Mouse (Mus musculus): ENCODE results near the gene Cyp8b1.

Cyp8b1 gene

GRCm38 (mm10) chr9:121891301-121891700 lies 24.8 kb downstream of the Cyp8b1 start:
- in situ Hi-C loops (cut with MboI, MseI), result no loop called here

GRCm38 (mm10) chr9:121890441-121890941 lies 25.6 kb downstream of the Cyp8b1 start:
- in situ Hi-C loops (cut with MboI, MseI), result no loop called here

DNA sequence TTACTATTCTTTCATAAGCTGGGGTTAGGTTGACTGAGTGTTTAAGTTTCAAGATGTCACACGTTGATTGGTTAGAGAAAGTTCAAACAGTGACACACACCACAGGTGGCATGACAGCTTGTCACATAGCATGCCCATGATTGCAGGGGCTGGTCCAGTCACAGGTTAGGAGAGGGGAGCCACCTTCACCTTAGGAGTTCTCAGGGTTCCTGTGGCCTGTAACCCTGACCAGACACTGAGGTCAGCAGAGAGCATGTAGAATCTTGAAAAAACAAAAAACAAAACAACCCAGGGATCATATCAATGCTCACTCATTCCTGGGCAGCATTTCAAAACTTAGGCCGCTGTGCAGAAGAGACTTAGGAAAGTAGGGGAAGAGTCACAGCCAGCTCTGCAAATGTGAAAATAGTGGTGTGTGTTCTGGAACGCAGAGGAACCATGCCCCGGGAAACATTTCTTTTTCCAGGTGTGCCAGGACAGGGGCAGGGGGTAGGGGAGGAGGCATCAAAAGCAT lies 26.1 kb downstream of the Cyp8b1 start:
- in situ Hi-C loops (cut with MboI, MseI), result no loop called here

DNA sequence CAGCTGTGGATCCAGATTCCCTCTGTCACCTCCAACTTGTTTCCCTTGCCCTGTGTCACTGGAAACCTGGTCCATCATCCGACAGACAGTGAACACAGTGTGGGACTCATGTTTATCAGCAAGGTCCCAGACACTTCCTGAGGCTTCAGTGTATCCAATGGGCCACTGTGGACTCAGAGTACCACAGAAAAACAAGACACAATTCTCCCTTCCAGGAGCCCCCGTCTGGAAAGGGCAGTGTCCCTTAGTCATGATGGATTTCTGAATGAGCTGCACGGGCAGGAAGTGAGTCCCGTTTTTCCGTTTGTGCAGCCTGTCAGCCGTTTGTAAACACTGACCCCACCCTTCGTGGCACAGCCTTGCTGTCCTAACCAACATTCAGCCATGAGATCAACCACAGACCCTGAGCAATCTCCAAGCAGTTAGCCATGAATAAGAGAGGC lies 34.1 kb downstream of the Cyp8b1 start:
- in situ Hi-C loops (cut with MboI, MseI), result no loop called here

GRCm38 (mm10) chr9:121881301-121881700 lies 34.8 kb downstream of the Cyp8b1 start:
- in situ Hi-C loops (cut with MboI, MseI), result no loop called here

GRCm38 (mm10) chr9:121880840-121881239 lies 35.3 kb downstream of the Cyp8b1 start:
- in situ Hi-C loops (cut with MboI, MseI), result no loop called here

DNA sequence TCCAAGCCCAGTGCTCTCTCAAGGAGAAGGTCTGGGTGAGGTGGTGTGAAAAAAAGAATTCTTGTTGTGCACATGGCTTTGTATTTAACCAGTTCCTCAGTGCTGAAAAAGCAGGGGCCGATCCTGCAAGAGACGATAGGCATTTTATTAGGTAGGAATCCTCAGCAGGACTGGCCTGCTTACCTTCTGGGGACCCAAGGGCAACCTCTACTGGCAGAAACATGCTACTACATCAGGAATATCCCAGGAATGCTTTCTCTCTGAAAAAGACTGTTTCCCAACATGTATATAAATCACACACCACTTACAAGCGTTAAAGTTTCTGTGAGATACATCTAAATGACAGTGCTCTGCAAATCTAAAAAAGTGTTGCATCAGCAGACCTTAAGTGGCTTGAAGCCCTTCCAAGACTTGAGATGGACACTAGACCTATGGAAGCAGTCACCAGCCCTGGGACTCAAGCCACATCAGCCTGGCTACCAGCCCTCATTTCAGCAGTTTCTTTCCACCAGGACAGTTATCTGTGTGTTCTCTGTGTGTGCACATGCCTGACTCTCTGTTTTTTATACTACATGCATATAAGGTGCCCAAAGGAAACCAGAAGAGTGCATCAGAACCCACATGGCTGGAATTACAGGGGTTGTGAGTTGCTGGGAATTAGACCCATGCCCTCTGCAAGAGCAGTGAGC lies 38.9 kb downstream of the Cyp8b1 start:
- in situ Hi-C loops (cut with MboI, MseI), result no loop called here

DNA sequence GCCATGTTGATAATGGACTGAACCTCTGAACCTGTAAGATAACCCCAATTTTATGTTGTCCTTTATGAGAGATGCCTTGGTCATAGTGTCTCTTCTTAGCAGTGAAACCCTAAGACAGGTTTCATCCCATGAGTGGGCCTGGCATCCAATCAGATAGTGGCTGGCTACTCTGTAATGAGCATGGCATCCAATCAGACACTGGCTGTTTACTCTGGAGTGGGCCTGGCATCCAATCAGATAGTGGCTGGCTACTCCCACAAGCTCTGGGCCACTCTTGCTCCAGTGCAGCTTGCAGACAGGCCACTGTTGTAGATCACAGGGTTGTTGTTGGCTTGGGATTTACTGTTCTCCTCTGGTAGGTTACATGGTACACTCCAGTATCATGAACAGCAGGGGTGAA lies 42.5 kb downstream of the Cyp8b1 start:
- in situ Hi-C loops (cut with MboI, MseI), result loop anchor here in 1 of 2 experiments (25.0 kb wide), 1 partner anchor 1739 kb away; no protein-coding TSS in a partner anchor

DNA sequence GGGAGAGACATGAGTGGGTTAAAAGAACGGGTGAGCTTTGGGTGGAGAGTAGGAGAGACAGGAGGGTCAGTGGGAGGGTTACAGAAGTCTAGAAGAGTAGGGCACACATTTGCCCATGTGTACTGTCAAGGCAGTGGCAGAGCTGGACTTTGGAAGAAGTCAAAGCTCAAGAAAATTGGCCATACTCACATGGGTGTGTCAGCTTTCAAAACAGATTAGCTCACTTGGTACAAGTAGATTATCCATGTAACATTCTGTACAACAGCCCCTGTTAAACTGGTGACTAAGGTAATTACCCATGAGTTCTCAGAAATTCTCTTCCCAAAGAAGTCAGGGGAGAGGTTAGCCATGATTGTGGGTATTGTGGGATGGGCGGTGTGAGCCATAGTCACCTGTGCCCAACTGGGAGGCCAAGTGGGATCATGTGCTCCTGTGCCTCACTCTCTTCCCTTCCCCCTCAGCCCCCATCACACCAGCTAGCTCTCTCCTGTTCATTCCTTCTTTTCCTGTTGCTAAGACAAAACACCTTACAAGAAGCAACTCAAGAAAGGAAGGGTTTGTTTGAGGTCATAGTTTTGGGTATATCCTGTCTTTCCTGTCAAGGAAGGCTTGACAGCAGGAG lies 43.9 kb downstream of the Cyp8b1 start:
- in situ Hi-C loops (cut with MboI, MseI), result loop anchor here in 1 of 2 experiments (25.0 kb wide), 1 partner anchor 1740 kb away; no protein-coding TSS in a partner anchor

DNA sequence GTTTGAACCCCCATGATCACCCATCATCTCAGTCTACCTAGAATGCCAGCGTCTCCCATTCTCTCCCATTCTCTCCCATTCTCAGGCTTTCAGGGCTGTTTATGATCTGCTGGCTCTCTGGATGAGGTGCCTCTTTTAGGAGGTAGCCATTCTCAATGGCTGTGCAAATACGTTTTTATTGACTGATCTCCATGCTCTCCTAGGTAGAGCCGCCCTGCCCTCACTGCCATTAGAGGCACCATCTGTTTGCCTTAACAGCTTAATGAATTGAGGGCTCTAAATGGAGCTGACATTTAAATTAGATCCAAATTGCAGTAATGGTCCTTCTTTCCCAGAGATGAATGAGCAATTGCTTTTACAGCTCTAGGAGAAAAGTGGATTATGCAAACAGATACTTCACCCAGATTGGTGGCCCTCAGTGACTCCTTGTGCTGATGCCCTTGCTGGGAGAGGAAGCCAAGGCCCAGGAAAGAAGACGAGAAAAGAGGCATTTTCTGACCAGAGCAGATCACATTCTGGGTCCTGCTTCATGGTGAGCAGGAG lies 46.1 kb downstream of the Cyp8b1 start:
- in situ Hi-C loops (cut with MboI, MseI), result loop anchor here in 1 of 2 experiments (25.0 kb wide), 1 partner anchor 1742 kb away; no protein-coding TSS in a partner anchor

DNA sequence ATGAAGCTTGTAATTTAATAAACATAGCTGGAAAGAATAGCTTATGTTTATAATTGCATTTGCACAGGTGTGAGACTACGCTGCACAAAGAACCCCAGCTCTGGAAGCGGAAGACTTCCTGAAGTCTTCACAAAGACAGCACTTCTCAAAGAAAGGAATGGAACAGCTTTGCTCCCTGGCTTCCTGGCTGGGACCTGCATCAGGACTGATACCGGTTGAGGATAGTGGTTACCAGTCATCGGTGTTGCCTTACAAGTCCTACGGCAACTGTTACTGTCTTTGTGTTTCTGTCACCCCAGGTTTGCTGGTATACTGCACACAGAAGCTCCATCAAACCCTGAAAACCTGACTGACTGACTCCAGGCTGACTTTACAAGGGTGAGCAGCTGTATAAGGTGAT lies 46.7 kb downstream of the Cyp8b1 start:
- in situ Hi-C loops (cut with MboI, MseI), result loop anchor here in 1 of 2 experiments (25.0 kb wide), 1 partner anchor 1743 kb away; no protein-coding TSS in a partner anchor

- in situ Hi-C loops (cut with MboI, MseI), result loop anchor here in 1 of 2 experiments (25.0 kb wide), 1 partner anchor 1744 kb away; no protein-coding TSS in a partner anchor
Observed at GRCm38 (mm10) chr9:121868236-121868635, 47.9 kb downstream of the Cyp8b1 start.

DNA sequence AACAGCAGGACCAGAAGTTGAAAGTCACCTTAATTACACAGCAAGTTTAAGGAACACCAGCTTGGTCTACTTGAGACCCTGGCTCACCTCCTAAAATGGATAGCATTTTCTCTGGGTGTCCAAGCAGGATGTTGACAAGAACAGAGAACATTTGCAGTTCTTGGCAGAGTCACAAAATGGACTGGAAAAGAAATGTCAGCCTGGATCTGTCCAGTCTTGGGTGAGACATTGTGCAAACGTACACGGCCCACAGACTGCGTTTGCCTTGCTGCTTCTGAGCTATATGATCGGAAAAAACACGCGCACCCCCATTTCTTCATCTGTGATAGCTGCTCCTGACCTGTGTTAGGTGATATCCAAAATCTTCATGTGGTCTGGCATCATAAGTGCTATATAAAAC lies 48.5 kb downstream of the Cyp8b1 start:
- in situ Hi-C loops (cut with MboI, MseI), result loop anchor here in 1 of 2 experiments (25.0 kb wide), 1 partner anchor 1745 kb away; no protein-coding TSS in a partner anchor

DNA sequence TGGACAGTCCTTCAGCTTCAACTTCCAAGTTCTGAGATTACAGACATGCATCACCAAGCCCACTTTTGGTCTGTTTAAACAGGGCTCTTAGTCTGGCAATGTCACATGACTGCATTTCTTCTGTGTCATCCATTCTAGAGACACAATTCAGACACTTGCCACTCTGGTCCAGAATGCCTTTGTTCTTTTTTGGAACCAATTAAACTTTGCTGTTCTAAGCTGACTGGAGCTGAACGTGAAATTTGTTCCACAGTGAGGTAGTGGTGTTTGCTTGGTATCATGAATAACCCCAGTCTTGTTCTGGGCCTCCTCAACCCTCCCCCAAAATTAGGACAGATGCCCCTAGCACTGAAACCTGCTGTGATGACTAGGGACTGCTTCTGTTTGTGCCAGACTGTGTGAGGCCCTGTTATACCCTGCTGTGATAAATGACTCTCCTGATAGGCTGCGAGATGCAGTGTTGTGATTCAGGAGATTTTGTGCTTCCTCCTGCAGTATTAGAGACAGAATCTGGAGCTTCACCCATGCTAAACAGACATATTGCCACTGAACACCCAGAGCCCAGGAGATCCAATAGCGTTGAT lies 50.6 kb downstream of the Cyp8b1 start:
- in situ Hi-C loops (cut with MboI, MseI), result loop anchor here in 1 of 2 experiments (25.0 kb wide), 1 partner anchor 1747 kb away; no protein-coding TSS in a partner anchor

- in situ Hi-C loops (cut with MboI, MseI), result loop anchor here in 1 of 2 experiments (25.0 kb wide), 1 partner anchor 1747 kb away; no protein-coding TSS in a partner anchor
Observed at GRCm38 (mm10) chr9:121864837-121865236, 51.3 kb downstream of the Cyp8b1 start.
